Mouse (Mus musculus) liver, postnatal 0 days (tissue): ENCODE results near the gene Ogt.

ENCODE experiments used
- CTCF ChIP-seq: sonication (generic); IDR thresholded peaks from 2 replicates; pipeline ENCODE4 v1.5.1; 2016; ENCODE audit warnings: antibody characterized with exemption, low read depth
- EP300 ChIP-seq: IDR thresholded peaks from 2 replicates; pipeline ENCODE4 v1.6.1; 2016; ENCODE audit warnings: antibody characterized with exemption, low read depth, mild to moderate bottlenecking

DNA sequence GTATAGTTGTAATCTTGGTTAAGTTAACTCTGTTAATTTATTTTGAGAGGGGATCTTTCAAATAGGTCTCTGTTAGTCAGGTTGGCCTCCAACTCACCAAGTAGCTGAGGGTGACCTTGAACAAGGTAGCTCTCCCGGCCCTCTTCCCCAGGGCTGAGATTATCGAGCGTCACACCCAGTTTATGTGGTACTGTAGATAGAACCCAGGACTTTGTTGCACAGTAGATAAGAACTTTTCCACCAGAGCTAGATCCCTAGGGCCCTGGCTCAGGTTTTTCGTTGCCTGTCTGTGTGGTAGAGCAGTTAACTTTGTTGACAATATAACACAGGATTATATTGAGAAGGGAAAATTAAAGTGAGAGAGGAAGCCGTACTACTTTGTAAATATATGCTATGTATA is 6.8 kb downstream of the Ogt start:
- TF ChIP-seq CTCF, result no peak
- TF ChIP-seq EP300, result no peak
